Mouse (Mus musculus): ENCODE results near the gene Hmga1b. TPM values are rescaled to one million over a fixed set of nuclear protein-coding genes. Genes with fewer than 3 reads are reported as not detected.
"Not testable (repeated sequence)": the region's sequence is repeated elsewhere in the genome, so short reads cannot be mapped to it uniquely, and the experiment has no call there.

The Hmga1b gene
- total RNA-seq (2017): 18.9 and 25.7 TPM in 2 replicates

- not testable (repeated sequence) for ATAC-seq (replicated peaks; ENCODE audit: low read depth, poor library complexity, severe bottlenecking)
Measured at GRCm38 (mm10) chr11:120762672-120763041, at the start of gene Hmga1b. Gene Hmga1b, plus strand, starts transcription at chr11:120762794.

- ATAC-seq (replicated peaks; ENCODE audit: low read depth, poor library complexity, severe bottlenecking): peak; percentile 93
Measured at GRCm38 (mm10) chr11:120713580-120714518, 48.7 kb upstream of the Hmga1b start, which contains the start of the genes Cenpx and Lrrc45. Gene Cenpx, minus strand, starts transcription at chr11:120713738. Gene Lrrc45, plus strand, starts transcription at chr11:120713925.

GRCm38 (mm10) chr11:120714546-120714945 is 48.0 kb upstream of the Hmga1b start:
- no peak for ATAC-seq (replicated peaks; ENCODE audit: low read depth, poor library complexity, severe bottlenecking)

- no peak for ATAC-seq (replicated peaks; ENCODE audit: low read depth, poor library complexity, severe bottlenecking)
Measured at GRCm38 (mm10) chr11:120715131-120715530, 47.5 kb upstream of the Hmga1b start.

- ATAC-seq (replicated peaks; ENCODE audit: low read depth, poor library complexity, severe bottlenecking): no peak
Measured at GRCm38 (mm10) chr11:120719242-120719641, 43.4 kb upstream of the Hmga1b start.

GRCm38 (mm10) chr11:120719841-120720376 is 42.7 kb upstream of the Hmga1b start:
- no peak for ATAC-seq (replicated peaks; ENCODE audit: low read depth, poor library complexity, severe bottlenecking)

- ATAC-seq (replicated peaks; ENCODE audit: low read depth, poor library complexity, severe bottlenecking): peak; percentile 81
Measured at GRCm38 (mm10) chr11:120720450-120720849, 42.1 kb upstream of the Hmga1b start.

- ATAC-seq (replicated peaks; ENCODE audit: low read depth, poor library complexity, severe bottlenecking): 0 out of 2 replicates have a peak, but pooled peaks have one; percentile 12
Measured at GRCm38 (mm10) chr11:120721124-120722066, 41.2 kb upstream of the Hmga1b start, which contains the start of gene Rac3. Gene Rac3, plus strand, starts transcription at chr11:120721470.

- ATAC-seq (replicated peaks; ENCODE audit: low read depth, poor library complexity, severe bottlenecking): no peak
Measured at GRCm38 (mm10) chr11:120722067-120722630, 40.4 kb upstream of the Hmga1b start.

- ATAC-seq (replicated peaks; ENCODE audit: low read depth, poor library complexity, severe bottlenecking): no peak
Measured at GRCm38 (mm10) chr11:120722761-120723382, 39.7 kb upstream of the Hmga1b start.

- no peak for ATAC-seq (replicated peaks; ENCODE audit: low read depth, poor library complexity, severe bottlenecking)
Measured at GRCm38 (mm10) chr11:120723509-120723908, 39.1 kb upstream of the Hmga1b start.

GRCm38 (mm10) chr11:120726243-120727168 is 36.1 kb upstream of the Hmga1b start:
- no peak for ATAC-seq (replicated peaks; ENCODE audit: low read depth, poor library complexity, severe bottlenecking)

GRCm38 (mm10) chr11:120727169-120727527 is 35.4 kb upstream of the Hmga1b start, which contains the start of gene Dcxr:
Gene Dcxr, minus strand, starts transcription at chr11:120727281.
- ATAC-seq (replicated peaks; ENCODE audit: low read depth, poor library complexity, severe bottlenecking): peak; percentile 89

GRCm38 (mm10) chr11:120727564-120727963 is 35.0 kb upstream of the Hmga1b start:
- no peak for ATAC-seq (replicated peaks; ENCODE audit: low read depth, poor library complexity, severe bottlenecking)

GRCm38 (mm10) chr11:120728530-120729240 is 33.9 kb upstream of the Hmga1b start:
- ATAC-seq (replicated peaks; ENCODE audit: low read depth, poor library complexity, severe bottlenecking): no peak

GRCm38 (mm10) chr11:120729432-120730050 is 33.1 kb upstream of the Hmga1b start:
- peak; percentile 66 for ATAC-seq (replicated peaks; ENCODE audit: low read depth, poor library complexity, severe bottlenecking)

GRCm38 (mm10) chr11:120730331-120730870 is 32.2 kb upstream of the Hmga1b start:
- ATAC-seq (replicated peaks; ENCODE audit: low read depth, poor library complexity, severe bottlenecking): no peak

Measured in common myeloid progenitor, adult 5-6 weeks (primary cell).